Mouse (Mus musculus) left cerebral cortex, postnatal 25 days (tissue): Measurements from ENCODE around the gene Dync1h1. TPM values are rescaled to one million over a fixed set of nuclear protein-coding genes. Genes with fewer than 3 reads are reported as not detected.
A peak's percentile ranks its signal among the peaks of the same experiment; 100 is the strongest.
"Not testable (repeated sequence)": the region's sequence is repeated elsewhere in the genome, so short reads cannot be mapped to it uniquely, and the experiment has no call there.

Experiments
- DNase-seq, 2 experiments: peaks; one replicate each; pipeline ENCODE4 v3.0.0; 2022; ENCODE audit warnings: low spot score in 2 of 2, mixed read lengths in 1 of 2
- intact Hi-C: fragments of 180-260 bp; cut with DNase I; formaldehyde crosslinking; loops from one replicate; pipeline ENCODE4 v1.15.1; 2025
- total RNA-seq, 2 experiments: library from RNA; stranded (reverse); gene quantifications; 2 replicates each; pipeline ENCODE4 v1.2.3; 2021

Dync1h1 gene
- total RNA-seq, 2 experiments from 2014 or later: 308 to 319 TPM

- intact Hi-C loops: no loop called here
- DNase-seq: peak; percentile 50 to 59
Observed at GRCm38 (mm10) chr12:110687894-110688734, 86.9 kb downstream of the Dync1h1 start.

GRCm38 (mm10) chr12:110688921-110689320 lies 87.7 kb downstream of the Dync1h1 start:
- intact Hi-C loops, DNase-seq: not testable (repeated sequence)

GRCm38 (mm10) chr12:110689919-110690643 lies 88.8 kb downstream of the Dync1h1 start:
- no peak for DNase-seq
- intact Hi-C loops: no loop called here

- intact Hi-C loops, DNase-seq: not testable (repeated sequence)
Observed at GRCm38 (mm10) chr12:110693378-110693777, 92.1 kb downstream of the Dync1h1 start.

- DNase-seq: peak; percentile 70 to 72
- intact Hi-C loops: loop anchor here (5.0 kb wide), 1 partner anchor 147 kb away; the partner anchor contains the start of gene Mok
Observed at GRCm38 (mm10) chr12:110695676-110696171, 94.5 kb downstream of the Dync1h1 start.

GRCm38 (mm10) chr12:110696173-110696974 lies 95.1 kb downstream of the Dync1h1 start:
- peak; percentile 97 for DNase-seq
- intact Hi-C loops: loop anchor here (5.0 kb wide), 1 partner anchor 146 kb away; the partner anchor contains the start of gene Mok

GRCm38 (mm10) chr12:110696975-110697400 lies 95.7 kb downstream of the Dync1h1 start:
- intact Hi-C loops: loop anchor here (5.0 kb wide), 1 partner anchor 145 kb away; the partner anchor contains the start of gene Mok
- DNase-seq: peak; percentile 14 to 20

GRCm38 (mm10) chr12:110697457-110697856 lies 96.2 kb downstream of the Dync1h1 start:
- DNase-seq: no peak

GRCm38 (mm10) chr12:110698080-110698479 lies 96.8 kb downstream of the Dync1h1 start:
- intact Hi-C loops: loop anchor here (5.0 kb wide), 1 partner anchor 144 kb away; the partner anchor contains the start of gene Mok
- no peak for DNase-seq

More at GRCm38 (mm10) chr12:110697457-110697856, 96.2 kb downstream of the Dync1h1 start:
- intact Hi-C loops: loop anchor here (5.0 kb wide), 1 partner anchor 145 kb away; the partner anchor contains the start of gene Mok

- no peak for DNase-seq
- intact Hi-C loops: loop anchor here (5.0 kb wide), 1 partner anchor 144 kb away; the partner anchor contains the start of gene Mok
Observed at GRCm38 (mm10) chr12:110698523-110699170, 97.4 kb downstream of the Dync1h1 start.

GRCm38 (mm10) chr12:110699171-110699547 lies 97.9 kb downstream of the Dync1h1 start:
- DNase-seq: no peak
- intact Hi-C loops: loop anchor here (5.0 kb wide), 1 partner anchor 143 kb away; the partner anchor contains the start of gene Mok

- no peak for DNase-seq
- intact Hi-C loops: no loop called here
Observed at GRCm38 (mm10) chr12:110700730-110701129, 99.5 kb downstream of the Dync1h1 start.

- intact Hi-C loops, DNase-seq: not testable (repeated sequence)
Observed at GRCm38 (mm10) chr12:110701363-110701762, 100.1 kb downstream of the Dync1h1 start.

- DNase-seq: no peak
- intact Hi-C loops: loop anchor here (2.0 kb wide), 1 partner anchor 284 kb away; no protein-coding TSS in a partner anchor
Observed at GRCm38 (mm10) chr12:110702556-110702955, 101.3 kb downstream of the Dync1h1 start, which contains the start of gene Hsp90aa1. TSS of gene Hsp90aa1 (minus strand) at chr12:110702728.

- intact Hi-C loops: loop anchor here (2.0 kb wide), 1 partner anchor 284 kb away; no protein-coding TSS in a partner anchor
- peak; percentile 81 to 84 for DNase-seq
Observed at GRCm38 (mm10) chr12:110703008-110703471, 101.8 kb downstream of the Dync1h1 start.

GRCm38 (mm10) chr12:110703682-110704081 lies 102.4 kb downstream of the Dync1h1 start:
- intact Hi-C loops: loop anchor here (2.0 kb wide), 1 partner anchor 285 kb away; no protein-coding TSS in a partner anchor
- no peak for DNase-seq

- DNase-seq, intact Hi-C loops: not testable (repeated sequence)
Observed at GRCm38 (mm10) chr12:110705419-110705818, 104.2 kb downstream of the Dync1h1 start.
